Mouse (Mus musculus) left cerebral cortex, postnatal 4 days (tissue): ENCODE measurements at regions not wholly inside any gene's neighbourhood (a gene's known extent, or its start where the extent isn't known, plus 50 kb on each side); places are given as distances from the start of the nearest gene placed in this dataset.

Experiments
- DNase-seq: peaks from one replicate; pipeline ENCODE4 v3.0.0-alpha.2; 2022
- intact Hi-C: fragments of 180-260 bp; cut with DNase I; formaldehyde crosslinking; loops from one replicate; pipeline ENCODE4 v1.15.1; 2025

DNA sequence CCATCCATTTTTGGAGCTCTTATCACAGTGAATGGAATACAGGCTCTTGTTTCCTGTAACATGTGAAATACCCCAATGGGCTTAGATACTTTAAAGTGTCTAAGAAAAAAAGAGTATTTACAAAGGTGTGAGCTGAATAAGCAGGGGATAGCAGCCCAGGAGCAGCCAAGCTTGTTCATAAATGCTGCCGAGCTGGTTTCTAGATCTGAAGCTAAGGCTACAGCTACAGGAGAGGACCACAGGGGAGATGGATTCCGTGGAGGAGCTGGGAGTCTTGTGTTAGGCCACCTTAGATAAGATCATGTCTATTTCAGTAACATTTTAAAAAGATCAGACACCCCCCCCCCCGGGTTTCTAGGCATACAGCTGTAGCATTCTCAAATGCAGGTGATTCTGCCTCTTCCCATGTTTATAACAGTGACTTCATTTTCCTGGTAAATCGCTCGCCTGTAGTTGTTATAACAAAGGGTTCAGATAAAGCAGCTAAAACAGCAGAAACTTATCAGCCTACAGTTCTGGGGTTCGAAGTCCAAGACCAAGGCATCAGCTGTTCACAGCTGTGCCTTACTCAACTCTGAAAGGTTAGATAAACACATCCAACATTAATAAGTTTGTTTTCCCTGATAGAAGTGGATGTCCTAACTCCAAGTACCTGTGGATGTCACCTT lies 131.9 kb downstream of the Tex36 start:
- intact Hi-C loops = no loop called here

DNA sequence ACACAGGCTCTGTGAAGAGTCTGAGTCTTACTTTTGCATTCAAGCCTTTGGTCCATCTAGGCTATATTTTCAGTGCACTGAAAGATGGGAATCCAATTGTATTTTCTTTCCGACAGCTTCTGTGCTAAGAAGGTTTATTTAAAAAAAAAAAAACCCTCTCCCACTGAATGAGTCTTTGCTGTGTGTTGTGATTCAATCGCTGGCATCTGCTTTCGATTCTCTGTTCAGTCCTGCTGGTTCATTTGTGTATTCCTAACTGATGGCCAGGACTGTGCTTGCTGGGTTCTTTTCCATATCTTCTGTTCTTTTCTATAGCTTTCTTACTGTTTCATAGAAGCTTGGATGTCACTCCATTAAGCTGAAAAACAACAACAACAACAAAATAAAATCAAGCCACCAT lies 132.9 kb downstream of the Tex36 start:
- no peak for DNase-seq
- intact Hi-C loops = no loop called here

More for the DNA sequence above, 131.9 kb downstream of the Tex36 start:
- no peak for DNase-seq

DNA sequence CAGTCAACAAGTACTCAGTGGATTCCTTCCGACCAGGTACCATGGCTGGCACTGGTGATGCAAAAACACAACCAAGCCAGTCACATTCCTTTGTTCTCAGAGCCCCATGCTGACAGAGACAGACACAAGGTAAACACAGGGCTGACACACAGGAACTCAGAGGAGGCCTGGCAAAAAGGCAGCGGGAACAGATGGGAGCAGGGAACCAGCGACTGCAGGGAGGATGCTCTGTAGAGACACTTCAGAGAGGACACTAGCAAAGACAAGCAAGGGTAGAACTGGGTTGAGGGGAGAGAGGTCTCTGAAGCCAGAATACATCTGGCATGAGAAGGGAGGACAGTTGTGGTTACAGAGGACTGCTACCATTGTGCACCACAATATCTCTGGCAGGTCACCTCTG lies 133.6 kb downstream of the Tex36 start:
- peak; percentile 27 for DNase-seq
- intact Hi-C loops = no loop called here

DNA sequence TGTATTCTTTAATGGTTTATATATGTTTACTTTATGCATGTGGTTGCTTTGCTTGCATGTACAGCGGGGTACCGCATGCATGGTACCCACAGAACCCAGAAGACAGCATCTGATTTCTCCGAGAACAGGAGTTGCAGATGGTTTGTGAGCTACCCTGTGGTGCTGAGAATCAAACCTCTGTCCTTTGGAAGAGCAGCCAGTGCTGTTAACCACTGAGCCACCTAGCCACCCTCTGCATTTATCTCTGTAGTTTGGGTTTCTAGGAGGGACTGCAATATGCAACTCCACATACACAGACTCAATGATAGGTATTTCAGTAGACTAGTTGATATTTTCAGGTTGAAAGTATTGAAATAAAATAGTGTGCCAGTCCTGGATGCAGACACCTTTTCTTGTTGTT lies 134.4 kb downstream of the Tex36 start:
- no peak for DNase-seq
- intact Hi-C loops = no loop called here

DNA sequence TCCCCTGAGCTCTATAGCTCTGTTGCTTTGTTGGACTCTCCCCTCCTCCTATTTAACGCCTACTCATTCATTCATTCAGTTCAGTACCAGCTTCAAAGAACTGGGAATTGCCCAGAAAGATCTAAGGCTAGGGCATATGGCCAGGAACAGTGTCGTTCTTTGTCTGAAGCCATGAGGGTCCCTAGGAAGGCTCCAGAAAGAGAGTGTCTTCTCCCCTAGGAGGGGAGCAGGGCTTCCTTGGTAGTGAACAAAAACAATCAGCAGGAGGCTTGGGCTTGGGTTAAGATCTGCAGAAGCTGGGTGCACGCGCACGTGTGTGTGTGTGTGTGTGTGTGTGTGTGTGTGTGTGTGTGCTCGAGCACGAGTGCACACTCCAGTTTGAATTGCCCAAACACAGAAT lies 142.7 kb downstream of the Tex36 start:
- intact Hi-C loops = no loop called here

DNA sequence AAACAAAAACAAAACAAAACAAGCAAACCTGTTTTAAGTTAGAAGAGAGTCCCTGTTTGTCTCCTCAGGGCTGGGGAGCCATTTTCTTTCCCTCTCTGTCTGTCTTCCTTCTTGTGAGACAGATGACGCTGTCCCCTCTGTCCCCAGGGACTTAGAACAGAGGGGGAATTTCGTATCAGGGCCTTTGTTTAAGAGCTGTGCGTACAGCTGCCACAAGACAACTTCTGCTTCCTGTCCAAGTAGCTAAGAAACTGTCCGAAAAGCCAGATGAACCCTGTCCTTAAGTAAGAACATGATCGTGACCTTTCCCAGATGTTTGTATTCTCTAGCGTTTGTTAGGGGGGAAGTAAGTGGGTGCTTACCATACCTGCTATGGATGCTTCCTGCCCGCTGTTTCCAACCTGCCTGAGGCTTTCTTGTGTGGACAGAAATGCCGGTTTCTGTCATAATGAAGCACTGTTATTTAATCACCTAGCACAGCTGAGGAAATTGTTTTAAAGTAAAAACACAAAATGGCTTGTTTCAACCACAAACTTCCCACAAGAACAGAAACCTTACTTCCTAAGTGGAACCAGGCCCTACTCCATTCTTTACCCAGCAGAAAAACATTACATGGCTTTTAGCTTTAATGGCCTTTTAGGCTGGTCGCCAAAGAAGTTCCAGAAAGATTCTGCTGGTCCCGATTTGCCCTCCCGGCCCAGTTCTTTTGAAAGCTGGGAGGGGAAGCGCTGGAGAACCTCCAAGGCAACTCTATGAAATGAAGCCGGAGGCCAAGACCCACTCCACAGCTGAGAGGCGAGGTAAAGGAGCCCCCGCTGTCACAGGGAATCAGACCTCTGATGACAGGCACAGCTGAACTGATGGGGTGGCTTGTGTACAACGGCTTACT lies 144.3 kb downstream of the Tex36 start:
- intact Hi-C loops = no loop called here
- peak; percentile 31 for DNase-seq

More for the DNA sequence above, 142.7 kb downstream of the Tex36 start:
- no peak for DNase-seq

DNA sequence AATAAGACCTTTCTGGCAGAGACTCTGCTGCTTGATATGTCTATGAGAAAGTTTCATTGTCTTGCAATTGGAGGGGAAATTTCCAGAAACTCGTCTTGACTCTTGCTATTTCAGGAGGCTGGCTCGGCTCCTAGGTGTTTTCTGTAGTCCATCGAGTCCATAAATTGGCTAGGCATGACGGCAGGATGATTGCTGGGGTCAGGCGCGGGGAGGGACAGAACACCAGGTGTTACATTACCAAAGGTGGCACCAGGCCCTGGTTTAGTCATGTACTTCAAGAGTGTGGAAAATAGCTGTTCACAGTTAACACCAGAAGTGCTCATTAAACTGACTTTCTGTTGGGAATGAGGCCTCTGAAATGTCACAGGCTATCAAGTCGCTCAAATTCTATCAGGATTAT lies 151.7 kb downstream of the Tex36 start:
- DNase-seq = no peak
- intact Hi-C loops = no loop called here

DNA sequence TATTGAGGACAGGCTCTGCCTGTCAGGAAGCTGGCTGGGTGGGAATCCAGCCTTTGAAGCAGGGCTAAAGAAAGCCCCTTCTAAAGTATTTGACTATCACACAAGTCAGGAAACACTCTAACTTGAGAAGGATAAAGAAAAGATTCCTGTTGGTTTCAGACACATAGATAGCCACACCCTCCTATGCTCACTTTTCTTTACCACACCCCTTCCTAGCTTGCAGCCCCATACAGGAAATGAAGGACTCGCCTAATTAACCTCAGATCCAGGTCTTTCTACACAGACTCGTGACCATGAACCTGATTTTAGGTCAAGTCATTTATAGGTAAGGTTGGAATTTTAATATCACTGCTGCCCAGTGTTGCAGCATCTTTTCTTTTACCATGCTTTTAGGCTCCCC lies 154.9 kb downstream of the Tex36 start:
- DNase-seq = no peak
- intact Hi-C loops = no loop called here

DNA sequence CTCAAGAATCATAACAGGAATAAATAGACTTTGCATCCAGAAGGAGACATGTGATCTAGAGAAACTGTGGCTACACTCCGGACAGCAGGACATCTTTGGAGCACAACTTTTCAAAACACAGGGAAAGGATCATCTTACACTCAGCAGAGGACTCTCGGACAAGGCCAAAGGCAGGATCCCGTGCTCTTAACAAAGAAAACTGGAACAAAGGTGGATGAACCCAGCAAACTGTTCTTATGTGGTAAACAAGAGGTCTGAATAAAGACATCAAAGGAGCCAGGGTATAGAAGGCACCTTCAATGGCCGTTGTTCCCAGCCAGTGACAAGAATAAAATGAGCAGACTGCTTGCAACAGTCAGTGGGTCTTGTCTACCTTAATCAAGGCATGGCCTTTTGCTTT lies 160.3 kb downstream of the Tex36 start:
- no peak for DNase-seq
- intact Hi-C loops = no loop called here

DNA sequence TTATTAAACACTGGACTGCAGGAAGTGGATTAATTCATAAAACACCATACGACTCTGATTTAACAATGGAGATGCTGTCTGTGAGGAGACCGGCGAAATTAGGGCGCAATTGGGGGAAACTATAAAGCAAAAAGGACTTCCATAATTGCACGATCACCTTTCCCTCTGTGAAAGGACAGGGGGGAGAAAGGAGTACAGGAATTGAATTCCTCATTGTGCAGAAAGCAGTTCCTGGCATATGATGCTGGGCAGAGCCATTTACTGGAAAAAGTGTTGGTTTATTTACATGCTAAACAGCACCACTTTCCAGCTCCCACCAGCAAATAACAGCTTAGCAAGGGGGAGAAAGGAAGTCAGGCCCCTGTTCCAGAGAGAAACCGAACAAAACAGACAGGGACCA lies 160.8 kb downstream of the Tex36 start:
- DNase-seq = no peak
- intact Hi-C loops = no loop called here

DNA sequence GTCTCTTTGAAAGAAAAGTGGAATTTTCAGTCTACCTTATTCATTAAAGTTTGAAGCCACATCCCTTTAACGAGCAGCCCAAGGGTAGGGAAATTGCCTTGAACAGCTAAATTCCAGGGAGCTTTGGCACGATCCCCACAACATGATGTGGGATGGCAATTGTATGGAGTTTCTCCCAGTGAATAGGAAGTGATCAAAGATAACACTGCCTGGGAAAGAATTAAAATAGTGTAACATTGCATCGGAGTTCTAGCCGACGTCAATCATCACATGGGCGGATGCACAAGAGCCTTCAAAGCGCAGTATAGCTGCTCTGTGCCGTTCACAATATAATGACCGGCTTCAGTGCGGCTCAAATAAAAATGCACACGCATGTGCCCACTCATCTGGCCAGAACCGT lies 161.2 kb downstream of the Tex36 start:
- intact Hi-C loops = no loop called here
- no peak for DNase-seq

DNA sequence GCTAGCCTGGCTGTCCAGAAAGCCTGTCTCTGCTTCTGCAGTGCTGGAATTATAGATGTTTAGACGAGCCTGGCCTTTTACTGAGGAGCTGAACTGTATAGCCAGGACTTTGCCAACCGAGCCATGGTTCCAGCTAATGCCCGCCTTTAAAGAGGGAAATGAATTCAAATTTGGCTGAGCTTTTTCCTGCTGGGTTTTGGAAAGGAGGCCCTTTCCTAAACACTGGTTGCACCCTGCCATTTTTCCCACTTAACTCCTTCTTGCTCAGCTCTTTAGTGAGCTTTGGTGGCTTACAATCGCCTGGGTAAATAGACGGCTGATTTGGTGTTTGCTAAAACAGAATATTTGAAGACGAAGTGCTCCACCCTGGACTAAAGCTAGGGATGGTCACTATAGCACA lies 161.9 kb downstream of the Tex36 start:
- no peak for DNase-seq
- intact Hi-C loops = no loop called here

DNA sequence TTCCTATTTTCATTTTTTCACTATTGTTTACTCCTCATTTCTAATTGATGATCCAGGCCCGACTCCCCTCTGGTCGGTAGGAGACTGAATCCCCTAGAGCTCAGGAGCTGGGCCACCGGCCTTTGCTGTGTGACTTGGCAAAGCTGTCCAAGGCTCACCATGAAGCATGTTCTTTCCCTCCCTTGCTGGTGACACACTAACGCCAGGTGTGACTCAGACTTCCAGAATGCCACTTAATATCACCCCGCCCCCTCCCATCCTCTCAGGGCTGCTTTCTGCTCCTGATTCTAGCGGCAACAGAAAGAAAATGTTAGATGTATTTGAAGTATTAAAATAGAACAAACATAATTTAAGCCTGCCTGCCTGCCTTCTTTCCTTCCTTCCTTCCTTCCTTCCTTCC lies 163.3 kb downstream of the Tex36 start:
- intact Hi-C loops = no loop called here
- DNase-seq = no peak

DNA sequence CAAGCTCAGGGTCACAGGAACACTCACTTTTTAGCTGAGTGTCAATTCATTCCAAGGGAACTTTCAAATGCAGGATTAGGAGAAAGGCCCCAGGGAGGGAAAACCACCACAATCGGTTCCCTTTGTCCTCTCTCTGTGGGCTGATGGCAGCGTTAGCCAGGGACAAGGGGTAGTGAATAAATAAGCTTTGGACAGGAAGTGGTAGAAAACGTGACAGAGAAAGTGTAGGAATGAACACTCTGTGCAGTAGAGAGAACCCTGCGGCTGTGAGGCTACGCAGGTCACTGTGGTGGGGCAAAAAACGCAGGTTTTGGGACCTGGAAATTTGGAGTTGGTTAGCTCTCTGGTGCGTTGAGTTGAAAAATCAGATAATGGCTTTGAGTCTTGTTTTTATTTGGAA lies 164.1 kb downstream of the Tex36 start:
- no peak for DNase-seq
- intact Hi-C loops = no loop called here

DNA sequence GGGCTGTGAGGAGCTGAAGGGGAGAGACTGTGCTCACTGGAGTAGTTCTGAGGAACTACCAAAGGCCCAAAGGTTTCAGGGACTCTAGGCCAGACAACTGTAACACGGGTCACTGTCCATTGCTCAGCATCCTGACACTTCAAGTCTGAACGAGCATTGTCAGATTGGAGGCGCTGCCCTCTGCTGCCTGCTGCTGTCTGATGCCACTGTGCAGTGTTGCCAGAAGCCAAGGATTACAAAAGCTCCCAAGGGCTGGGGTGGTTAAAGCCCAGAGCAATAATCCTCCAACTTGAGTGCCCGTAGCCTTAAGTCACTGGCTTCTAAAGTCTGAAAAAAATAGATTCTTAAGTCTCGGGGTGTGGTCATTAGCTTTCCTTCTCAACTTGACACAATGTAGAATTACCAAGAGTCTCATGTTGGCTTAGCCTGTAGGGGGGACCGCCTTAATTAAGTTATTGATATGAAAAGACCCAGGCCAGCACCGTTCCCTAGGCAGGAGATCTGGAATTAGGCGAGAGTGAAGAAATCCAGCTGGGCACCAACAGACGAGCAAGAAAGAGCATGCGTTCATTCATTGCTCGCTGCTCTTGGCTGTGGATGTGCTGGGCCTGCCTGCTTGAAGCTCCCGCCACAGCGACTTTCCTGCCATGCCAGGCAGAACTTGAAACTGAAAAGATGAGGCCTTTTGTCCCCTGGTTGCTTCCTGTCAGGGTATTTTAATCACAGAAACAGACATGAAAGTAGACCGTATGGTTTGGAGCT lies 166.2 kb downstream of the Tex36 start:
- peak; percentile 32 for DNase-seq
- intact Hi-C loops = no loop called here

DNA sequence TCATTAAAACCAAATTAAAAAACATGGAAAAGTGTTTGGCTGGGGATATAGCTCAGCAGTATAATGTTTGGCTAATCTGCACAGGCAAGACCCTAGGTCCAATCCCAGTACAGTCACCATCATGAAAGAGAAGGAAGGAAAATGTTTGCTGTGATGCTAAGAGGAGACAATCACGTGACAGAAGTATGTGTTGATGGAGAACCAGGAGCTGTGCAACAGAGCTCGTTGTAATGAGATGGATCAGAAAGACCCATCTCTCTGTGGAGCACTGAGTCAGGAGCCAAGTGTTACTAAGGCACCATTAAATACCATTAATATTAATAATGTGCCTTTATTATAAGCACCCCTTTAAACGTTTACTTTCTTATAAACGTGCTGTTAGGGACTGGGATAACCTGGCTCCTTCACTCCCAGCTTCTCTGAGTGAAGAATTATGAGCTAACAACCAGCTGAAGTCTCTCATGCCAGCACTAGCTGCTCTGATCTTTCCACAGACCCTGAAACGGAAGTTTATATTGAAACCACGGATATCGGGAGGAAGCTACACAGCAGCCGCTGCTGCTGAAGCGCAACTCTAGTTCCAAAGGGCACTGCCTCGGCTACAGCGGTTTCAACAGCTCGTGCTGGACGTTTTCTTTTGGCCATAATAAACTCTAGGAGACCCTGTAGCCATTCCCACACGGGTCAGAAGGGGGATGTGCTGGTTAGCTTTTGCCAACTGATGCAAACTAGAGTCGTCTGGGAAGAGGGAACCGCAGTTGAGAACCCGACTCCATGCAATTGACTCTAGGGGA lies 167.7 kb downstream of the Tex36 start:
- intact Hi-C loops = no loop called here
- no peak for DNase-seq

DNA sequence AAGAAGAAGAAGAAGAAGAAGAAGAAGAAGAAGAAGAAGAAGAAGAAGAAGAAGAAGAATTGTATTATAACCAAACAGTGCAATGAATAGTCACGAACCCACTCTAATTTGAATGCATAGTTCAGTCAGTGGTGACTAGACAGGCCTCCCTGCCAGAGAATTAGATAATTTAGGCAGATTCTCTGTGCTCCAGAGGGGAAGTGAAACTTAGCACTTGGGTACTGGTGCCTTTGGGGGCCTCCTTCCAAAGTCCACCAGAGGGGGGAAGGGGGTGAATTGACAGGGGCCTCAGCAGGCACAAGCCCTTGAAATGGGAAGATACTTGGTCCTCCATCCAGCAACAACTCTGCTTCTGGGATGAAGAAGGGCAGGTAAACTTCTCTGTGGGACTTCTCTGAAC lies 169.6 kb downstream of the Tex36 start:
- intact Hi-C loops = no loop called here

DNA sequence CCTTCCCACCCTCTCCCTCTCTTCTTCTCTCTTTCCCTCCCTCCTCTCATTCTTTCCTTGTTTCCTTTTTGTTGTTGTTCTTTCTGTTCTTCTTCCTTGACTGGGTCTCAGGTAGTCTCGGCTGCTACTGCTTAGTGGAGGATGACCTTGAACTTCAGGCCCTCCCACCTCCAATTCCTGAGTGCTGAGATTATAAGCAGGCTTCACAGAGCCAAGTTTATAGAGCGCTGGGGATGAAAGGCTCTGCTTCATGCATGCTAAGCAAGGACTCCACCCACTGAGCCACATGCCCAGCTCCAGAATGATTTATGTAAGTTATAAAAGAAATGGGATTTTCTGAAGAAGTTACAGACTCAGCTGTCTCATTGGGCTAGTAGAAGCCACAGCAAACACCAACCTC lies 199.9 kb downstream of the Tex36 start:
- intact Hi-C loops = no loop called here
- DNase-seq = no peak

More for the DNA sequence above, 169.6 kb downstream of the Tex36 start:
- DNase-seq = no peak

DNA sequence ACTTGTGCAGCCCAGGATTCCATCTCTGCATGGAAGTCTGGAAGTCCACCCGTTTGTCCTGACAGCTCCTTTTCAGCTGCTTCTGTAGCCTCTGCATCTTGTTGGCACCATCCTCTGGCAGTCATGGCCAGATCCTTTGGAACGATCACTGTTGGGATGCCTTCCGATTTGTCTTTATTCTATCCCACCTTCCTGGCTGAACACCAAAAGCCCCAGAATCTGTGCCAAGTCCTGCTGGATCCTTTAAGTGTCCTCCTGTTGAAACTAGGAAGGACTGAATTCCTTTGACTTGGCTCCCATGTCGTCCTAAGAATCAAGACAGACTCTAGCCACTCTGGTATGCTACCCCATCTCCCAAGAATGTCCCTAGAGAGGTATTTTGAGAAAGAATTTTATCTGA lies 201.3 kb downstream of the Tex36 start:
- intact Hi-C loops = no loop called here

DNA sequence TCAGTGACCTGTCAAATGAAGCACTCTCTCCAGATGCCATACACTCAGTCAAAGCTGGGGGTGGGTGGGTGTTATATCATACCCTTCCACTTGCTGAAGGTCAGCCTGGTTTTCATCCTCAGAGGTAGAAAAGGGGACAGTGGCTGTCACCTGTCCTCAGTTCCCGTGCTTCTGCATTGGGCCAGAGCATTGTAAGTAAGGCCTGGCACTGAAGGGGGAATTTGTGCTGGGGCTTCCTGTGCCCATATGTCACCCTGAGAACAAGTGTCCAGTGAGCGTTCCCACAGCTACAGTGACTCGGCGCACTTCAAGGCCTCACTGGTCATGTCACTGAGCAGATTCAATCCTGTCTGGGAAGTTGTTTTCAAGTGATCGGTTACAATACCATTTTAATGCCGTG lies 213.2 kb downstream of the Tex36 start:
- intact Hi-C loops = no loop called here
- no peak for DNase-seq

More for the DNA sequence above, 201.3 kb downstream of the Tex36 start:
- no peak for DNase-seq
